Mouse (Mus musculus) forebrain, postnatal 0 days (tissue): ENCODE measurements at regions not wholly inside any gene's neighbourhood (a gene's known extent, or its start where the extent isn't known, plus 50 kb on each side); places are given as distances from the start of the nearest gene placed in this dataset.
"Not testable (repeated sequence)": the region's sequence is repeated elsewhere in the genome, so short reads cannot be mapped to it uniquely, and the experiment has no call there.

ENCODE experiments used
- ATAC-seq: fragments of 200-750 bp; cut with Nextera tagmentation; 2 replicates; pipeline ENCODE4 v1.8.0; 2017; ENCODE audit warnings: mild to moderate bottlenecking, moderate library complexity
- DNase-seq: peaks from one replicate; pipeline ENCODE4 v3.0.0-alpha.2; 2015
- H3K27ac ChIP-seq: fragments of 300-500 bp; sonication (generic); 2 replicates; pipeline ENCODE4 v1.5.1; 2014; ENCODE audit warnings: low read depth, mild to moderate bottlenecking, antibody characterized with exemption, low read length, moderate library complexity, mixed read lengths
- H3K27me3 ChIP-seq: fragments of 300-500 bp; sonication (generic); 2 replicates; pipeline ENCODE4 v1.6.1; 2014; ENCODE audit warnings: mild to moderate bottlenecking, low read length, mixed read lengths; ENCODE audit not compliant: insufficient read depth
- H3K36me3 ChIP-seq: fragments of 300-500 bp; sonication (generic); 2 replicates; pipeline ENCODE4 v1.6.1; 2014; ENCODE audit warnings: mild to moderate bottlenecking, moderate library complexity; ENCODE audit not compliant: insufficient read depth
- H3K4me1 ChIP-seq: fragments of 300-500 bp; sonication (generic); 2 replicates; pipeline ENCODE4 v1.6.1; 2014; ENCODE audit warnings: antibody characterized with exemption; ENCODE audit not compliant: insufficient read depth
- H3K4me2 ChIP-seq: fragments of 300-500 bp; sonication (generic); 2 replicates; pipeline ENCODE4 v1.6.1; 2014; ENCODE audit warnings: low read depth, mild to moderate bottlenecking, moderate library complexity
- H3K4me3 ChIP-seq: fragments of 300-500 bp; sonication (generic); 2 replicates; pipeline ENCODE4 v1.5.1; 2014; ENCODE audit warnings: low read depth, low read length, mixed read lengths
- H3K9ac ChIP-seq: fragments of 300-500 bp; sonication (generic); 2 replicates; pipeline ENCODE4 v1.6.1; 2014; ENCODE audit warnings: mild to moderate bottlenecking
- H3K9me3 ChIP-seq: fragments of 300-500 bp; sonication (generic); 2 replicates; pipeline ENCODE4 v1.6.1; 2016; ENCODE audit warnings: low read length
- CTCF ChIP-seq: sonication (generic); IDR thresholded peaks from 2 replicates; pipeline ENCODE4 v1.5.1; 2016; ENCODE audit warnings: antibody characterized with exemption, control low read depth, low read depth
- WGBS: fragments of 180-500 bp; shearing (Covaris S2); extraction: QIAGEN DNeasy Blood & Tissue Kit; methylation state at CpG from one replicate; pipeline ENCODE4 v1.1.7; 2014; 5-methylcytosine and 5-hydroxymethylcytosine counted together

DNA sequence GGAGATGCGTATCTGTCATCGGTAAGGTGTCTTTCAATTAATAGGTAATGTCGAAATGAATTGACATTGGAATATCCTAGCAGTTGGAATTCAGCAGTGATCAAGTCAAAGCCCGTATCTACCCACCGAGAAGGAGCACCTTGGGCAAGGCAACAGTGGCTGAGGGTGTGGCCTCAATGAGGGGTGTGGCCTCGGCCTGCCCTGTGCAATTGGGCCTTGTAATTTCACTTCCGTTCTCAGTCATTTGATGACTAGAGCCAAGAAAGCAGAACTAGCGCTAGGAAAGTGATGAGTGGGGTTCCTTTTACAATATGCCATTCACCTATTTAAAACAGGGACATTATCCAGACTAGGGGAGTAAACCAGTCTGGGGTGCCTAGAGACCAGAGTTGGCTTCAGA is 77.6 kb downstream of the Elovl4 start:
- Histone ChIP-seq H3K36me3 (no peaks in the 10 kb centered on the region), H3K4me3 (no peak overlapping the region), H3K9ac (no peak overlapping the region), H3K4me1 (peaks cover 4% of the 10 kb centered on the region; the same call in 1 of the 2 replicates), H3K4me2 (no peak overlapping the region), H3K27ac (no peak overlapping the region), H3K27me3 (no peaks in the 10 kb centered on the region), H3K9me3 (no peaks in the 10 kb centered on the region)
- no peak for TF ChIP-seq CTCF
- DNase-seq = no peak
- no peak for ATAC-seq
- 82% methylated on average over 8 of the region's 8 CpGs for WGBS

DNA sequence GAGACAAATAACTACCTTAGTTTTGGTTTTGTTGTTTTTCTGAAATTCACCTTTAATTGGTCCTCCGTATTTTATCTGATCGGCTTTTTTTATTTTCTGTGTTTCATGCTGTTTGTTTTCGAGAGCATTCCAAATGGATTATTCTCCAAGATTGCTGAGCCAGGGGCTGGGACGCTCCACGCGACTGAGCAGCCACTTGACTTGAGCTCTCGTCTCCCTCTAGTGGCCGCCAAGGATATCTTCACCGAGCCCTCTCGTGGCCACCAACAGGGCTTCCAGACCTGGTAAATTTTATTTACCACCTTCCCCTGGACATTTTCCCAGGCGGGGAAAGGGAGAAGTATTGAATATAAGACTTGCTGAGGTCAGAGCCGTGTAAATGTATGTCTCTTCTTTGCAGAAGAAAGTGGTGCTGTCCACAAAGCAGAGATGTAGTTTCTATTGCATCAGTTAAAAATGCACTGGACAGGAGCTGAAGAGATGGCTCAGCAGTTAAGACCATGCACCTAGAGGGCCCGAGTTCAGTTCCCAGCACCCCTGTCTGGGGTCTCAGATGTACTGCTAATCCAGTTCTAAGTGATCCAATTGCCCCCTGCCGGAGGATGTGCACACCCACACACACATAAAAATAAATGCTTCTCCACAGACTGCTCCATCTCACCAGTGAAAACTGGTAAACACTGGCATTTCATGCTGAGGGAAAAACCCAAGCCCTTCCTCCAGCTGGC is 78.5 kb downstream of the Elovl4 start:
- TF ChIP-seq CTCF = peak; percentile 92
- Histone ChIP-seq H3K27ac (no peak overlapping the region), H3K4me2 (peak overlapping the region; percentile 50), H3K9ac (peak overlapping the region; percentile 23), H3K4me1 (peaks cover 4% of the 10 kb centered on the region; the same call in 1 of the 2 replicates), H3K4me3 (peak overlapping the region; percentile 31), H3K9me3 (no peaks in the 10 kb centered on the region), H3K27me3 (no peaks in the 10 kb centered on the region), H3K36me3 (no peaks in the 10 kb centered on the region)
- DNase-seq = peak; percentile 89
- ATAC-seq = peak; percentile 94
- 10% methylated on average over 14 of the region's 14 CpGs for WGBS

DNA sequence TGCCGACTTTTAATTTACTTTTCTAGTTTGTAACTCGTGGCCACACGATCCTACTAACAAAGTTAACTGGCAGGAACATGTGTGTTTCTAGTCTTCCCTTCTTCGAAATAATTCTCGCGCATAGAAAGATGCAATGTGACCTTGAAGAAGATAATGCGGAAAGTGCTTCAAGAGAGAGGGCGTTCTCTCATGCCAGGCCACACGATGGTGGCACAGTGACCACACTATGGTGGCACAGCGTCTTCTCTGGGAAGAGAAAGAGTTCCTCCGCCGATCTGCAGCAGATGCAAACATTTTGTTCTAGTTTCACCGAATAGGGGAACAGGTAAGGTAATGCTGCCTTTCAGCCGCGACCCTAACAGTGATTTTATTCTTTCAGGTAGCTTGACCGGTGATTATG is 79.1 kb downstream of the Elovl4 start:
- ATAC-seq = peak; percentile 19; the same call in 1 of the 2 replicates
- peak overlapping the region; percentile 23 for H3K9ac ChIP-seq

GRCm38 (mm10) chr9:83726105-83726504 is 80.0 kb downstream of the Elovl4 start:
- no peak overlapping the region for H3K4me2 ChIP-seq
- 16% methylated on average over 9 of the region's 9 CpGs for WGBS

More for the DNA sequence above, 79.1 kb downstream of the Elovl4 start:
- TF ChIP-seq CTCF = no peak
- WGBS = 43% methylated on average over 16 of the region's 16 CpGs
- H3K4me3 ChIP-seq = peak overlapping the region; percentile 31
- H3K27ac ChIP-seq = no peak overlapping the region
- H3K9me3 ChIP-seq = no peaks in the 10 kb centered on the region
- H3K4me1 ChIP-seq = peaks cover 4% of the 10 kb centered on the region; the same call in 1 of the 2 replicates
- H3K4me2 ChIP-seq = peak overlapping the region; percentile 50
- DNase-seq = peak; percentile 11
- H3K27me3 ChIP-seq = no peaks in the 10 kb centered on the region
- no peaks in the 10 kb centered on the region for H3K36me3 ChIP-seq

DNA sequence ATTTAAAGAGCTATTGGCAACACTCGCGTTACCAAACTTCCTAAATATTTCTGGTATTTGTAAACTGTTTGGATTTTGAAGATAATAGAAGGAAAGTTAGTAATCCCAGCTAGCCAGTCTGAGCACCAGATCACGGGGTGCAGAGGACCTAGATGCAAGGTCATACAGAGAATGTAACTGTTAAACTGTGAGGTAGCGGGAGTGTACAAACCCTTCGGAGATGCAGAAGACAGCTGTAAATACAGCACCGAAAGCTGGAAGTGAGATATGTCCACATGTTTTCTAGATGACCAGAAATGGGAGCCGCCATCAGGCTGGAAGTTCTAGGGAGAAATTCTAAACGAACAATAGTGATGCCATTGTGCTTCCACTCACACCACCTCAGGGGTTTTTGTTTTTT is 80.5 kb downstream of the Elovl4 start:
- H3K36me3 ChIP-seq = no peaks in the 10 kb centered on the region
- no peak overlapping the region for H3K27ac ChIP-seq
- ATAC-seq (no peak), DNase-seq (no peak)
- H3K27me3 ChIP-seq = no peaks in the 10 kb centered on the region
- no peak overlapping the region; the same call in 1 of the 2 replicates for H3K9ac ChIP-seq
- H3K4me3 ChIP-seq = no peak overlapping the region
- H3K4me1 ChIP-seq = peaks cover 4% of the 10 kb centered on the region; the same call in 1 of the 2 replicates
- 77% methylated on average over 8 of the region's 8 CpGs for WGBS
- no peak for TF ChIP-seq CTCF
- no peak overlapping the region for H3K4me2 ChIP-seq
- H3K9me3 ChIP-seq = no peaks in the 10 kb centered on the region

More at GRCm38 (mm10) chr9:83726105-83726504, 80.0 kb downstream of the Elovl4 start:
- DNase-seq = peak; percentile 68
- Histone ChIP-seq H3K36me3 (no peaks in the 10 kb centered on the region), H3K27me3 (no peaks in the 10 kb centered on the region), H3K9ac (no peak overlapping the region), H3K9me3 (no peaks in the 10 kb centered on the region), H3K27ac (no peak overlapping the region), H3K4me3 (no peak overlapping the region), H3K4me1 (peaks cover 4% of the 10 kb centered on the region; the same call in 1 of the 2 replicates)
- ATAC-seq = no peak
- peak; percentile 36 for TF ChIP-seq CTCF

DNA sequence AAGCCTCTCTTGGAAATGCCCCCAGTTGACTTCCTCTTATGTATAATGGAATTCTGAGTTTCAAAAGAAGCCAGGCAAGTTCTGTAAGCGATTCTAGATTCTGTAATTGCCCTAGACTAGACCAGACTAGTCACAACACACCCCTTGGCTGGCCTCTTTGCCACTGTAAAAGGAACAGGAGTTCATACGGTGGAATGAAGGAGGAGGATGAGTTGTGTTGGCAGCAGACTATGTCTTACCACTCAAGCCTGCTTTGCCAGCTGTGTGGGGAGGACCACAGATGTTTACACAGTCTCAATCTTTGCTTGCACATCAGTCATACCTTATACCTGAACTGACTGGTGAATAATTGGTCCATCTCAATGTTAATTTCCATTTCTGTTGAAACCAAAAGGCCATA is 85.1 kb downstream of the Elovl4 start:
- H3K9ac ChIP-seq = no peak overlapping the region
- no peaks in the 10 kb centered on the region for H3K4me1 ChIP-seq
- H3K36me3 ChIP-seq = no peaks in the 10 kb centered on the region
- H3K9me3 ChIP-seq = no peaks in the 10 kb centered on the region
- no peak overlapping the region for H3K27ac ChIP-seq
- ATAC-seq (no peak), DNase-seq (no peak)
- H3K4me3 ChIP-seq = no peak overlapping the region
- WGBS = 66% methylated on average over 2 of the region's 2 CpGs
- no peak for TF ChIP-seq CTCF
- H3K27me3 ChIP-seq = no peaks in the 10 kb centered on the region
- H3K4me2 ChIP-seq = no peak overlapping the region

GRCm38 (mm10) chr9:83719811-83720210 is 86.3 kb downstream of the Elovl4 start:
- H3K4me1 ChIP-seq = no peaks in the 10 kb centered on the region
- WGBS = 74% methylated on average over 4 of the region's 4 CpGs
- no peaks in the 10 kb centered on the region for H3K9me3 ChIP-seq
- H3K36me3 ChIP-seq = no peaks in the 10 kb centered on the region
- no peak overlapping the region for H3K9ac ChIP-seq
- H3K27ac ChIP-seq = no peak overlapping the region
- no peak overlapping the region for H3K4me2 ChIP-seq
- ATAC-seq (peak; percentile 10; the same call in 1 of the 2 replicates), DNase-seq (no peak)
- no peak overlapping the region for H3K4me3 ChIP-seq
- no peaks in the 10 kb centered on the region for H3K27me3 ChIP-seq
- TF ChIP-seq CTCF = no peak

GRCm38 (mm10) chr9:83718084-83718483 is 88.0 kb downstream of the Elovl4 start:
- not testable (repeated sequence) for H3K9ac ChIP-seq, H3K27me3 ChIP-seq, H3K4me3 ChIP-seq, H3K9me3 ChIP-seq, H3K27ac ChIP-seq, H3K36me3 ChIP-seq, H3K4me1 ChIP-seq, H3K4me2 ChIP-seq, ATAC-seq, DNase-seq
- WGBS = 91% methylated on average over 2 of the region's 2 CpGs
